Mouse (Mus musculus) cerebellum, adult 2 months (tissue): ENCODE results near the gene Tlk2.

Experiments used
- CTCF ChIP-seq: fragments of 200-500 bp; IDR thresholded peaks from 2 replicates; pipeline ENCODE4 v1.5.1; 2011; ENCODE audit warnings: low read depth, mild to moderate bottlenecking, control low read depth, low read length, moderate library complexity, borderline replicate concordance; ENCODE audit not compliant: insufficient read depth
- POLR2A ChIP-seq: fragments of 200-500 bp; IDR thresholded peaks from 2 replicates; pipeline ENCODE4 v1.6.1; 2011; ENCODE audit warnings: low read length, control low read depth, borderline replicate concordance; ENCODE audit not compliant: insufficient read depth

DNA sequence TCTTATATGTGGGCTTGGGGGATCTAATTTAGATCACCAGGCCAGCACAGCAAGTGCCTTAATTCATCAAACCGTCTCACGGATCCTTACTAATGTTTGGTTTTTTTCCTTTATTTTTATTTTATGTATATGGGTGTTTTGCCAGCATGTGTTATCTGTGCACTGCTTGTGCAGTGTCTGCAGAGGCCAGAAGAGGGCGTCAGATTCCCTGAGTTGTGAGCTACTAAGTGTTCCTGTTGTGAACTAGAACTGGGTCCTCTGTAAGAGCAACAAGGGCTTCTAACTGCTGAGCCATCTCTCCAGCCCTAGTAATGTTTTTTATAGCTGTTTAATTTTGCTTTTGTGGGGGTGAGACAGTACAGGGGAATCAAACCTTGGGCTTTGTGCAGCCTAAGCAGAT lies 23.8 kb downstream of the Tlk2 start:
- TF ChIP-seq CTCF (0 out of 2 replicates have a peak, but pooled peaks have one; percentile 1), POLR2A (no peak)
